Mouse (Mus musculus): ENCODE measurements around the gene Apbb2. TPM values are rescaled to one million over a fixed set of nuclear protein-coding genes. Genes with fewer than 3 reads are reported as not detected.

Apbb2 gene
- polyA plus RNA-seq, 1 experiment, result 27.7 TPM

GRCm38 (mm10) chr5:66620191-66620625 is 1.6 kb upstream of the Apbb2 start:
- WGBS, result under 1% methylated on average over 41 of the region's 41 CpGs
- H3K27ac ChIP-seq (ENCODE audit: insufficient read depth, low read depth, low read length), result peak overlapping the region; percentile 65
- DNase-seq, result peak; percentile 95
- H3K4me1 ChIP-seq (ENCODE audit: control insufficient read depth, insufficient read depth, low read length), result peaks cover 17% of the 10 kb centered on the region
- no peaks in the 10 kb centered on the region for H3K27me3 ChIP-seq (replicated peaks; ENCODE audit: control insufficient read depth, insufficient read depth, low read length)
- H3K4me3 ChIP-seq (ENCODE audit: insufficient read depth, low read depth, low read length), result peak overlapping the region; percentile 60
- no peaks in the 10 kb centered on the region for H3K36me3 ChIP-seq (ENCODE audit: control insufficient read depth, insufficient read depth, low read length)
- peak; percentile 46 for TF ChIP-seq CTCF (conservative IDR thresholded peaks at IDR 0.05; ENCODE audit: insufficient read depth, insufficient read length, low read depth, low read length)
- peak; percentile 22 for TF ChIP-seq POLR2A (IDR thresholded peaks at IDR 0.05; ENCODE audit: low read depth, low read length)

- H3K27ac ChIP-seq (ENCODE audit: insufficient read depth, low read depth, low read length), result peak overlapping the region; percentile 65
- WGBS, result 53% methylated on average over 8 of the region's 8 CpGs
- peak overlapping the region; percentile 60 for H3K4me3 ChIP-seq (ENCODE audit: insufficient read depth, low read depth, low read length)
- TF ChIP-seq POLR2A (IDR thresholded peaks at IDR 0.05; ENCODE audit: low read depth, low read length), result no peak
- no peak for TF ChIP-seq CTCF (conservative IDR thresholded peaks at IDR 0.05; ENCODE audit: insufficient read depth, insufficient read length, low read depth, low read length)
- peaks cover 22% of the 10 kb centered on the region for H3K4me1 ChIP-seq (ENCODE audit: control insufficient read depth, insufficient read depth, low read length)
- no peak for DNase-seq
- H3K27me3 ChIP-seq (replicated peaks; ENCODE audit: control insufficient read depth, insufficient read depth, low read length), result no peaks in the 10 kb centered on the region
- H3K36me3 ChIP-seq (ENCODE audit: control insufficient read depth, insufficient read depth, low read length), result no peaks in the 10 kb centered on the region
Observed at GRCm38 (mm10) chr5:66619675-66620074, 1.1 kb upstream of the Apbb2 start.

DNA sequence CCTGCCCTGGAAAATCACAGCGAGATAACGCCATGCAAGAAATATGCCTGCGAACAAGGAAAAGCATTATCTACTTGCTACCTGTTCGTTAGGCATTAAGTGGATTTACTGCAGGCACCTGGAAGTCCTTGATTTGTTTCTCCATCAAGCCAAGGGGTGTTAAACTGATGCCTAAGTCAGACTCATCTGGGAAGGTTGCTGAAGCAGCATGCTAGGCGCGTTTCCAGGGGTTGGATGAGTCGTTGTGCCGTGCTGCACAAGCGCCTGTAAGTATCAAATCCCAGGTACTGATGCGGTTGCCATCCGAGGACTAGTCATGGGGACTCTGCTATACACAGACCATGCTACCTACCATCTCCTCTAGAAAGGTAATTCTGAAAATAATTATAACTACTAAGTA is 611 bp upstream of the Apbb2 start:
- Histone ChIP-seq H3K4me1 (ENCODE audit: control insufficient read depth, insufficient read depth, low read length) (peaks cover 27% of the 10 kb centered on the region), H3K27ac (ENCODE audit: insufficient read depth, low read depth, low read length) (peak overlapping the region; percentile 73; the same call in 1 of the 2 replicates), H3K36me3 (ENCODE audit: control insufficient read depth, insufficient read depth, low read length) (no peaks in the 10 kb centered on the region), H3K27me3 (replicated peaks; ENCODE audit: control insufficient read depth, insufficient read depth, low read length) (no peaks in the 10 kb centered on the region), H3K4me3 (ENCODE audit: insufficient read depth, low read depth, low read length) (peak overlapping the region; percentile 30)
- TF ChIP-seq POLR2A (IDR thresholded peaks at IDR 0.05; ENCODE audit: low read depth, low read length) (no peak), CTCF (conservative IDR thresholded peaks at IDR 0.05; ENCODE audit: insufficient read depth, insufficient read length, low read depth, low read length) (no peak)
- 38% methylated on average over 11 of the region's 11 CpGs for WGBS
- no peak for DNase-seq

- H3K4me1 ChIP-seq (ENCODE audit: control insufficient read depth, insufficient read depth, low read length), result peaks cover 38% of the 10 kb centered on the region
- peak overlapping the region; percentile 94 for H3K27ac ChIP-seq (ENCODE audit: insufficient read depth, low read depth, low read length)
- peak overlapping the region; percentile 80 for H3K4me3 ChIP-seq (ENCODE audit: insufficient read depth, low read depth, low read length)
- WGBS, result under 1% methylated on average over 51 of the region's 54 CpGs
- no peaks in the 10 kb centered on the region for H3K27me3 ChIP-seq (replicated peaks; ENCODE audit: control insufficient read depth, insufficient read depth, low read length)
- peak; percentile 89 for DNase-seq
- TF ChIP-seq CTCF (conservative IDR thresholded peaks at IDR 0.05; ENCODE audit: insufficient read depth, insufficient read length, low read depth, low read length) (no peak), POLR2A (IDR thresholded peaks at IDR 0.05; ENCODE audit: low read depth, low read length) (no peak)
- H3K36me3 ChIP-seq (ENCODE audit: control insufficient read depth, insufficient read depth, low read length), result no peaks in the 10 kb centered on the region
Observed at GRCm38 (mm10) chr5:66617921-66618460, 593 bp downstream of the Apbb2 start.

- 24% methylated on average over 4 of the region's 4 CpGs for WGBS
- no peaks in the 10 kb centered on the region for H3K27me3 ChIP-seq (replicated peaks; ENCODE audit: control insufficient read depth, insufficient read depth, low read length)
- H3K4me1 ChIP-seq (ENCODE audit: control insufficient read depth, insufficient read depth, low read length), result peaks cover 52% of the 10 kb centered on the region
- peak; percentile 55 for DNase-seq
- H3K36me3 ChIP-seq (ENCODE audit: control insufficient read depth, insufficient read depth, low read length), result no peaks in the 10 kb centered on the region
- peak overlapping the region; percentile 37 for H3K27ac ChIP-seq (ENCODE audit: insufficient read depth, low read depth, low read length)
- TF ChIP-seq POLR2A (IDR thresholded peaks at IDR 0.05; ENCODE audit: low read depth, low read length), result no peak
- TF ChIP-seq CTCF (conservative IDR thresholded peaks at IDR 0.05; ENCODE audit: insufficient read depth, insufficient read length, low read depth, low read length), result no peak
- no peak overlapping the region for H3K4me3 ChIP-seq (ENCODE audit: insufficient read depth, low read depth, low read length)
Observed at GRCm38 (mm10) chr5:66614940-66615339, 3.6 kb downstream of the Apbb2 start.

DNA sequence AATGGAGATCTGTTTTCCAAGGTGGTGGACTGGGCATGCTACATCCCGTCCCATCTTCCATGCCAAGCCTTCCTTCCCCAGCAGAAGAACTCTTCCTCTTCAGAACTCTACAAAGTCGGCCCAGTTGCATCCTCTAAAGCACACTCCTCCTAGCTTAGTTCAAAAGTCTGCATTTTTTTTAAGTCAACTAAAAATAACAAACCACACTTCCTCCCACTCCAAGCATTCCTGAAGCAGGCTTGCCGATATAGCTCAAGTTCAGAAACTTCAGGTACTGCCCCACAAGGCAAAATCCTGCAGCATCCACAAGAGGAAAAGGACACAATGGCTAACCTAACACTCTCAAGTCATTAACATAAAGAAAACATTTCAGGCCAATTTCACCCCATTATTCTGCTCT is 4.9 kb downstream of the Apbb2 start:
- DNase-seq, result no peak
- no peaks in the 10 kb centered on the region for H3K27me3 ChIP-seq (replicated peaks; ENCODE audit: control insufficient read depth, insufficient read depth, low read length)
- H3K4me1 ChIP-seq (ENCODE audit: control insufficient read depth, insufficient read depth, low read length), result peaks cover 52% of the 10 kb centered on the region
- peak overlapping the region; percentile 34 for H3K27ac ChIP-seq (ENCODE audit: insufficient read depth, low read depth, low read length)
- no peak overlapping the region for H3K4me3 ChIP-seq (ENCODE audit: insufficient read depth, low read depth, low read length)
- TF ChIP-seq CTCF (conservative IDR thresholded peaks at IDR 0.05; ENCODE audit: insufficient read depth, insufficient read length, low read depth, low read length), result no peak
- H3K36me3 ChIP-seq (ENCODE audit: control insufficient read depth, insufficient read depth, low read length), result no peaks in the 10 kb centered on the region
- 24% methylated on average over 3 of the region's 3 CpGs for WGBS

- Histone ChIP-seq H3K27ac (ENCODE audit: insufficient read depth, low read depth, low read length) (peak overlapping the region; percentile 34), H3K4me3 (ENCODE audit: insufficient read depth, low read depth, low read length) (no peak overlapping the region), H3K27me3 (replicated peaks; ENCODE audit: control insufficient read depth, insufficient read depth, low read length) (no peaks in the 10 kb centered on the region), H3K36me3 (ENCODE audit: control insufficient read depth, insufficient read depth, low read length) (no peaks in the 10 kb centered on the region), H3K4me1 (ENCODE audit: control insufficient read depth, insufficient read depth, low read length) (peaks cover 52% of the 10 kb centered on the region)
- WGBS, result 26% methylated on average over 5 of the region's 5 CpGs
- TF ChIP-seq CTCF (conservative IDR thresholded peaks at IDR 0.05; ENCODE audit: insufficient read depth, insufficient read length, low read depth, low read length) (no peak), POLR2A (IDR thresholded peaks at IDR 0.05; ENCODE audit: low read depth, low read length) (no peak)
- DNase-seq, result peak; percentile 44
Observed at GRCm38 (mm10) chr5:66612964-66613363, 5.6 kb downstream of the Apbb2 start.

Measured in kidney, adult 2 months (tissue).